Mouse (Mus musculus) spleen, adult 2 months (tissue): ENCODE data around the gene Dspp. TPM values are rescaled to one million over a fixed set of nuclear protein-coding genes. Genes with fewer than 3 reads are reported as not detected.

ENCODE experiments used
- DNase-seq, 2 experiments: peaks; one replicate each; pipeline versions ENCODE4 v3.0.0 to v3.0.0-alpha.2; 2012 to 2021; ENCODE audit warnings: low spot score in 2 of 2, low read depth in 1 of 2
- H3K27ac ChIP-seq: fragments of 200-500 bp; 2 replicates; pipeline ENCODE4 v1.5.1; 2012; ENCODE audit warnings: low read length, inconsistent platforms; ENCODE audit not compliant: insufficient read depth
- H3K27me3 ChIP-seq: fragments of 200-500 bp; 2 replicates; pipeline ENCODE4 v1.6.1; 2012; ENCODE audit warnings: mild to moderate bottlenecking, moderate library complexity, low read length, inconsistent platforms; ENCODE audit not compliant: control insufficient read depth, insufficient read depth
- H3K36me3 ChIP-seq: fragments of 200-500 bp; 2 replicates; pipeline ENCODE4 v1.6.1; 2012; ENCODE audit warnings: mild to moderate bottlenecking, low read length, inconsistent platforms; ENCODE audit not compliant: control insufficient read depth, insufficient read depth
- H3K4me1 ChIP-seq: fragments of 200-500 bp; 2 replicates; pipeline ENCODE4 v1.6.1; 2011; ENCODE audit warnings: inconsistent platforms; ENCODE audit not compliant: control insufficient read depth, insufficient read depth, insufficient read length
- H3K4me3 ChIP-seq: fragments of 200-500 bp; 2 replicates; pipeline ENCODE4 v1.5.1; 2011; ENCODE audit warnings: mild to moderate bottlenecking, inconsistent platforms; ENCODE audit not compliant: insufficient read depth, insufficient read length; ENCODE audit errors: extremely low read depth
- CTCF ChIP-seq: fragments of 200-500 bp; IDR thresholded peaks from 2 replicates; pipeline ENCODE4 v1.5.1; 2011; ENCODE audit warnings: mild to moderate bottlenecking, inconsistent platforms; ENCODE audit not compliant: insufficient read depth, insufficient read length, insufficient replicate concordance; ENCODE audit errors: extremely low read depth
- POLR2A ChIP-seq: fragments of 200-500 bp; IDR thresholded peaks from 2 replicates; pipeline ENCODE4 v1.6.1; 2011; ENCODE audit warnings: low read depth, low read length, inconsistent platforms
- WGBS: fragments of 180-500 bp; shearing (Covaris S2); methylation state at CpG from one replicate; pipeline ENCODE4 v1.1.7; 2018; 5-methylcytosine and 5-hydroxymethylcytosine counted together
- polyA plus RNA-seq: library from polyadenylated mRNA; depleted of rRNA; stranded (reverse); fragments of >200 nt; gene quantifications from 2 replicates; pipeline ENCODE4 v1.2.3, GENCODE M21; 2012; rRNA removed

Gene Dspp
- polyA plus RNA-seq, 1 experiment, result not detected

GRCm38 (mm10) chr5:104201153-104201950, 30.8 kb downstream of the Dspp start:
- no peak for DNase-seq
- no peak overlapping the region for H3K4me3 ChIP-seq
- no peaks in the 10 kb centered on the region for H3K36me3 ChIP-seq
- no peak for TF ChIP-seq POLR2A
- TF ChIP-seq CTCF, result no peak
- no peaks in the 10 kb centered on the region for H3K27me3 ChIP-seq
- no peaks in the 10 kb centered on the region for H3K4me1 ChIP-seq
- WGBS, result 90% methylated on average over 12 of the region's 12 CpGs
- no peak overlapping the region for H3K27ac ChIP-seq

DNA sequence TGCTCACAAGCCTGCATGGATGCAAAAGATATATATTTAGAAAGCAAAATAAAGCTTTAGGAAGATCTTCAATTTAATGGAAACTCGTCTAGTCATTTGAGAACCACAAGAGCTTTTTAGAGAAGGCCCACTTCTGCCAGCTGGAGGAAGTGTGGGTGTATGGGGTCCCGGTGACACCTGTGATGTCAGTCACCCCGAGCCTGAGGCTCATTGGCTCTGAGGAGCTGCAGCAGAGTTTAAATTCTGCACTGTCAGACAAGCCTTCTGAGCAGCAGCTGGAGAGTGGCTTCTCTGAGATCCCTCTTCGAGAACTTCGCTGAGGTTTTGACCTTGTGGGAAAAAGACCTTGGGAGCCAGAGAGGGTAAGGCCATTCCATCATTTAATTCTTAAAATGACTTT, 31.8 kb downstream of the Dspp start, which contains the start of gene Dmp1:
TSS of gene Dmp1 (plus strand) at position 263 of the 400 bp plus-strand sequence.
- WGBS, result 27% methylated on average over 5 of the region's 5 CpGs
- H3K27ac ChIP-seq, result no peak within 1 kb of the TSS
- H3K27me3 ChIP-seq, result no peaks in the 10 kb centered on the region
- H3K36me3 ChIP-seq, result no peaks in the 10 kb centered on the region
- no peak for DNase-seq
- no peak for TF ChIP-seq POLR2A
- no peak for TF ChIP-seq CTCF
- no peak within 1 kb of the TSS for H3K4me3 ChIP-seq
- H3K4me1 ChIP-seq, result no peaks in the 10 kb centered on the region

GRCm38 (mm10) chr5:104212531-104212930, 42.0 kb downstream of the Dspp start:
- WGBS, result 87% methylated on average over 11 of the region's 11 CpGs
- Histone ChIP-seq H3K36me3 (no peaks in the 10 kb centered on the region), H3K4me1 (no peaks in the 10 kb centered on the region), H3K27ac (no peak overlapping the region), H3K27me3 (no peaks in the 10 kb centered on the region), H3K4me3 (no peak overlapping the region)
- no peak for DNase-seq
- TF ChIP-seq POLR2A (no peak), CTCF (no peak)

DNA sequence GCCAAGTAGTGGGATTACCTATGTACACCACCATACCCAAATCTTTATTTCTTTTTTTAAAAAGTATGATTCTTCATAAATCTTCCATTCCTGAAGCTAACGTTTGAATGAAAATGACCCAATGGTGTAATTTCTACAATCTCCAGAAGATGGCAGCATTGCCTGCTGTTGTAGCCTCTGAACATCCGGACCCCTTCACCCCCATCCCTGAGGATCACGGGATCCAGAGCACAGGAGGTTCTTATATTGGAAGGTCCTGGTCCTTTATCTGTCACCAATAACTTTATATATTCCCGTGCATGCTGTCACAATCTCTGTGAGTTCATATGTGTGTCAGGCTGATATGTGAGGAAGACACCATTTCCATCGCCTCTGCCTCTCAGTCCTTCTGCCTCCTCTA, 48.4 kb downstream of the Dspp start:
- H3K27me3 ChIP-seq, result no peaks in the 10 kb centered on the region
- TF ChIP-seq CTCF (no peak), POLR2A (no peak)
- WGBS, result 36% methylated on average over 5 of the region's 5 CpGs
- H3K4me1 ChIP-seq, result no peaks in the 10 kb centered on the region
- no peak overlapping the region for H3K27ac ChIP-seq
- H3K36me3 ChIP-seq, result no peaks in the 10 kb centered on the region
- H3K4me3 ChIP-seq, result no peak overlapping the region
- DNase-seq, result no peak

- no peak overlapping the region for H3K4me3 ChIP-seq
- H3K36me3 ChIP-seq, result no peaks in the 10 kb centered on the region
- H3K27ac ChIP-seq, result no peak overlapping the region
- no peak for TF ChIP-seq CTCF
- no peak for TF ChIP-seq POLR2A
- 63% methylated on average over 3 of the region's 3 CpGs for WGBS
- DNase-seq, result no peak
- no peaks in the 10 kb centered on the region for H3K27me3 ChIP-seq
- no peaks in the 10 kb centered on the region for H3K4me1 ChIP-seq
Measured at GRCm38 (mm10) chr5:104224299-104224698, 53.8 kb downstream of the Dspp start.

GRCm38 (mm10) chr5:104224750-104225149, 54.2 kb downstream of the Dspp start:
- no peaks in the 10 kb centered on the region for H3K4me1 ChIP-seq
- TF ChIP-seq CTCF (no peak), POLR2A (no peak)
- H3K27ac ChIP-seq, result no peak overlapping the region
- DNase-seq, result no peak
- H3K4me3 ChIP-seq, result no peak overlapping the region
- no peaks in the 10 kb centered on the region for H3K36me3 ChIP-seq
- H3K27me3 ChIP-seq, result no peaks in the 10 kb centered on the region

- 70% methylated on average over 1 of the region's 1 CpGs for WGBS
- DNase-seq, result no peak
- no peaks in the 10 kb centered on the region for H3K27me3 ChIP-seq
- H3K27ac ChIP-seq, result no peak overlapping the region
- H3K4me1 ChIP-seq, result no peaks in the 10 kb centered on the region
- no peaks in the 10 kb centered on the region for H3K36me3 ChIP-seq
- TF ChIP-seq POLR2A, result no peak
- TF ChIP-seq CTCF, result no peak
- no peak overlapping the region for H3K4me3 ChIP-seq
Measured at GRCm38 (mm10) chr5:104228497-104228896, 58.0 kb downstream of the Dspp start.

Other genes starting within 250 kb of the Dspp start
- gene Hsd17b13, start 193.3 kb upstream of the Dspp start, polyA plus RNA-seq, result 1.6 and 1.8 TPM in 2 replicates
- 12.2 and 13.0 TPM in 2 replicates for gene Hsd17b11, start 148.8 kb upstream of the Dspp start, polyA plus RNA-seq
- 27.7 and 39.1 TPM in 2 replicates for gene Nudt9, start 124.4 kb upstream of the Dspp start, polyA plus RNA-seq
- gene Gm17660, start 93.1 kb upstream of the Dspp start, polyA plus RNA-seq, result not detected in 2 replicates
- 17.3 and 18.0 TPM in 2 replicates for gene Sparcl1, start 57.0 kb upstream of the Dspp start, polyA plus RNA-seq
- gene Dmp1, start 31.9 kb downstream of the Dspp start, polyA plus RNA-seq, result 0.07 TPM in 2 replicates
- not detected in 2 replicates for gene Ibsp, start 128.5 kb downstream of the Dspp start, polyA plus RNA-seq
- gene Mepe, start 154.6 kb downstream of the Dspp start, polyA plus RNA-seq, result not detected in 2 replicates